Mouse (Mus musculus) cerebellum, postnatal 10 days (tissue): Measurements from ENCODE around the gene Gcdh.

Experiments used
- DNase-seq, 2 experiments: peaks; one replicate each; pipeline ENCODE4 v3.0.0; 2021; ENCODE audit warnings: mixed read lengths in 2 of 2

Gcdh gene

GRCm38 (mm10) chr8:84893709-84894134 is at the start of gene Gcdh:
Gene Gcdh, minus strand, starts transcription at chr8:84893921.
- DNase-seq: peak; percentile 92 to 94

GRCm38 (mm10) chr8:84937620-84938485 is 44.1 kb upstream of the Gcdh start:
- no peak for DNase-seq

GRCm38 (mm10) chr8:84936962-84937546 is 43.3 kb upstream of the Gcdh start, which contains the start of gene Mast1:
Gene Mast1, minus strand, starts transcription at chr8:84937359.
- DNase-seq: peak; percentile 96

- DNase-seq: peak; percentile 68 to 71
These were observed 42.6 kb upstream of the Gcdh start for GRCm38 (mm10) chr8:84936041-84936961.

GRCm38 (mm10) chr8:84935489-84935888 is 41.8 kb upstream of the Gcdh start:
- peak; percentile 54 to 62 for DNase-seq

- DNase-seq: peak; percentile 83 to 88
These were observed 41.1 kb upstream of the Gcdh start for GRCm38 (mm10) chr8:84934860-84935259.

GRCm38 (mm10) chr8:84933767-84934559 is 40.2 kb upstream of the Gcdh start:
- DNase-seq: no peak

GRCm38 (mm10) chr8:84930582-84930981 is 36.9 kb upstream of the Gcdh start:
- DNase-seq: no peak

- DNase-seq: peak; percentile 90 to 92
These were observed 35.0 kb upstream of the Gcdh start for GRCm38 (mm10) chr8:84928456-84929306.

GRCm38 (mm10) chr8:84927513-84927912 is 33.8 kb upstream of the Gcdh start:
- DNase-seq: no peak

GRCm38 (mm10) chr8:84925557-84925956 is 31.8 kb upstream of the Gcdh start:
- no peak for DNase-seq

- no peak for DNase-seq
These were observed 27.9 kb upstream of the Gcdh start for GRCm38 (mm10) chr8:84921596-84921995.

GRCm38 (mm10) chr8:84918646-84919045 is 24.9 kb upstream of the Gcdh start:
- no peak for DNase-seq

- DNase-seq: peak in 1 of 2 experiments; percentile 45
These were observed 24.1 kb upstream of the Gcdh start for GRCm38 (mm10) chr8:84917781-84918180.

GRCm38 (mm10) chr8:84915269-84915668 is 21.5 kb upstream of the Gcdh start:
- DNase-seq: no peak

GRCm38 (mm10) chr8:84913960-84914359 is 20.2 kb upstream of the Gcdh start:
- peak; percentile 64 to 82 for DNase-seq

GRCm38 (mm10) chr8:84913502-84913900 is 19.8 kb upstream of the Gcdh start:
- no peak for DNase-seq

GRCm38 (mm10) chr8:84912895-84913501 is 19.3 kb upstream of the Gcdh start:
- peak; percentile 75 to 79 for DNase-seq

GRCm38 (mm10) chr8:84912391-84912790 is 18.7 kb upstream of the Gcdh start:
- DNase-seq: no peak

GRCm38 (mm10) chr8:84911854-84912253 is 18.1 kb upstream of the Gcdh start:
- no peak for DNase-seq

GRCm38 (mm10) chr8:84910551-84910950 is 16.8 kb upstream of the Gcdh start:
- no peak for DNase-seq
